Comparison of ENCODE assay signal across 15 mouse cellular contexts in the genomic region with DNA sequence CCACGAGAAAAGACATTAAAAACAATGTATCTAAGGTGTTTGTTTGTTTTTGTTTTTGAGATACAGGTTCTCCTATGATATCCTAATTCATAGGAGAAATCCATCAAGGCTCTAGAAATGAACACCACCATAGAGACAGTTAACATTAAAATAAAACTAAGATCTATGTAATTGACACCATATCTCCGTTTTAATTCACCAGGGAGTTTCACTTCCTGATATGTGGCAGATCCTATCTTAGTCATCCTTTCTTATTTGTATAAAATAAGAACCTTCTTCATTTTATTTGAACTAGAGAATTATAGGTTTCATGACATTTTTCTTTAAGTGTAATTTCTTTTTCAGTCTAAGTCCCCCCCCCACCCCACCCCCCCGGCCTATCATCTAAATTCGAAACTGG.
"Had no signal": no experiment of that assay in that cellular context is flagged by ENCODE, and none has a peak within 500 bp of the region (broad histone marks: within the 10 kb centered on the region; RNA-seq: fewer than 3 reads in every experiment).

No protein-coding gene starts in this region.

- H3K9me3 ChIP-seq: neural tube, embryonic 15.5 days; stomach, embryonic 15.5 days had no signal

- H3K4me2 ChIP-seq: neural tube, embryonic 15.5 days; stomach, embryonic 15.5 days had no signal

- H3K27me3 ChIP-seq: neural tube, embryonic 15.5 days; stomach, embryonic 15.5 days had no signal

- H3K9ac ChIP-seq: neural tube, embryonic 15.5 days; stomach, embryonic 15.5 days had no signal

- H3K27ac ChIP-seq: neural tube, embryonic 15.5 days; stomach, embryonic 15.5 days; stomach, postnatal 0 days had no signal

- H3K36me3 ChIP-seq: neural tube, embryonic 15.5 days; stomach, embryonic 15.5 days had no signal

- H3K4me3 ChIP-seq: neural tube, embryonic 15.5 days; stomach, embryonic 15.5 days had no signal

- DNase-seq: retina, postnatal 1 day; right cerebral cortex, adult 18-20 months; right cerebral cortex, postnatal 14 days; right cerebral cortex, postnatal 25 days; right cerebral cortex, postnatal 4 days; spleen, adult 18-20 months; thymus, adult 18-20 months; thymus, adult 2 months; thymus, postnatal 14 days; thymus, postnatal 25 days; thymus, postnatal 36 days; thymus, postnatal 4 days had no signal

- H3K4me1 ChIP-seq: neural tube, embryonic 15.5 days; stomach, embryonic 15.5 days had no signal
